Mouse (Mus musculus) liver, embryonic 14.5 days (tissue): ENCODE measurements around the gene Eef1akmt2. TPM values are rescaled to one million over a fixed set of nuclear protein-coding genes. Genes with fewer than 3 reads are reported as not detected.
A peak's percentile ranks its signal among the peaks of the same experiment; 100 is the strongest.

Experiments
- ATAC-seq: fragments of 200-750 bp; cut with Nextera tagmentation; 2 replicates; pipeline ENCODE4 v1.8.0; 2017; ENCODE audit warnings: moderate number of reproducible peaks, mild to moderate bottlenecking, moderate library complexity; ENCODE audit not compliant: insufficient read depth
- DNase-seq, 3 experiments: peaks; one replicate each; pipeline ENCODE4 v3.0.0-alpha.2; 2012 to 2013; ENCODE audit warnings: low read depth in 3 of 3, low spot score in 3 of 3
- H3K27ac ChIP-seq: fragments of 300-500 bp; sonication (generic); 2 replicates; pipeline ENCODE4 v1.5.1; 2014; ENCODE audit warnings: moderate library complexity, mild to moderate bottlenecking, control low read depth, inconsistent platforms
- H3K27me3 ChIP-seq: fragments of 300-500 bp; sonication (generic); 2 replicates; pipeline ENCODE4 v1.6.1; 2014; ENCODE audit warnings: mild to moderate bottlenecking, low read length, moderate library complexity; ENCODE audit not compliant: control insufficient read depth, insufficient read depth
- H3K36me3 ChIP-seq: fragments of 300-500 bp; sonication (generic); replicated peaks from 2 replicates; pipeline ENCODE4 v1.6.1; 2014; ENCODE audit warnings: low read depth; ENCODE audit not compliant: control insufficient read depth, insufficient read depth
- H3K4me1 ChIP-seq, 2 experiments: fragments of 200-500 bp in 1 of 2; fragments of 300-500 bp in 1 of 2; sonication (generic) in 1 of 2; replicated peaks; 2 replicates each; pipeline ENCODE4 v1.6.1; 2012 to 2014; ENCODE audit warnings: antibody characterized with exemption in 1 of 2, inconsistent platforms in 1 of 2, low read length in 1 of 2; ENCODE audit not compliant: control insufficient read depth in 2 of 2, insufficient read depth in 2 of 2
- H3K4me2 ChIP-seq: fragments of 300-500 bp; sonication (generic); 2 replicates; pipeline ENCODE4 v1.6.1; 2014; ENCODE audit warnings: low read depth, mild to moderate bottlenecking, control low read depth, moderate library complexity
- H3K4me3 ChIP-seq, 2 experiments: fragments of 200-500 bp in 1 of 2; fragments of 300-500 bp in 1 of 2; sonication (generic) in 1 of 2; 2 replicates each; pipeline ENCODE4 v1.5.1; 2012 to 2014; ENCODE audit warnings: low read depth in 2 of 2, low read length in 2 of 2, mild to moderate bottlenecking in 2 of 2, control low read depth in 1 of 2, inconsistent platforms in 1 of 2, moderate library complexity in 1 of 2; ENCODE audit not compliant: insufficient read depth in 1 of 2
- H3K9ac ChIP-seq: fragments of 300-500 bp; sonication (generic); replicated peaks from 2 replicates; pipeline ENCODE4 v1.6.1; 2014; ENCODE audit warnings: mild to moderate bottlenecking, control low read depth, moderate library complexity
- H3K9me3 ChIP-seq: fragments of 300-500 bp; sonication (generic); 2 replicates; pipeline ENCODE4 v1.6.1; 2016; ENCODE audit warnings: low read length, mixed read lengths; ENCODE audit not compliant: control insufficient read depth
- CTCF ChIP-seq: IDR thresholded peaks from 2 replicates; pipeline ENCODE4 v1.5.1; 2016; ENCODE audit warnings: antibody characterized with exemption, low read depth, control low read depth
- EP300 ChIP-seq: IDR thresholded peaks from 2 replicates; pipeline ENCODE4 v1.6.1; 2016; ENCODE audit warnings: antibody characterized with exemption, low read depth
- WGBS: fragments of 180-500 bp; shearing (Covaris S2); extraction: QIAGEN DNeasy Blood & Tissue Kit; methylation state at CpG from one replicate; pipeline ENCODE4 v1.1.7; 2014; ENCODE audit not compliant: insufficient replicate concordance; 5-methylcytosine and 5-hydroxymethylcytosine counted together
- polyA plus RNA-seq, 2 experiments: library from polyadenylated mRNA; depleted of rRNA in 1 of 2; stranded (reverse) in 1 of 2; unstranded in 1 of 2; fragments of >200 nt; fragmentation: Nextera tagmentation in 1 of 2; extraction: Ambion mirVana in 1 of 2; gene quantifications; 2 replicates each; pipeline versions ENCODE4 v1.2.1 to v1.2.3; 2012 to 2014

The Eef1akmt2 gene
- polyA plus RNA-seq, 2 experiments, result 13.1 to 19.0 TPM

GRCm38 (mm10) chr7:132866316-132866715 lies 13.8 kb upstream of the Eef1akmt2 start:
- Histone ChIP-seq H3K9ac (no peak overlapping the region), H3K36me3 (peaks cover 30% of the 10 kb centered on the region), H3K4me2 (no peak overlapping the region), H3K27ac (no peak overlapping the region), H3K27me3 (no peaks in the 10 kb centered on the region), H3K9me3 (no peaks in the 10 kb centered on the region), H3K4me1 (peaks cover 0 to 1% of the 10 kb centered on the region in 2 experiments; a peak in 3 of 4 replicates), H3K4me3 (no peak overlapping the region)
- ATAC-seq (no peak), DNase-seq (no peak)
- 19% methylated on average over 9 of the region's 9 CpGs for WGBS
- no peak for TF ChIP-seq EP300
- no peak for TF ChIP-seq CTCF

DNA sequence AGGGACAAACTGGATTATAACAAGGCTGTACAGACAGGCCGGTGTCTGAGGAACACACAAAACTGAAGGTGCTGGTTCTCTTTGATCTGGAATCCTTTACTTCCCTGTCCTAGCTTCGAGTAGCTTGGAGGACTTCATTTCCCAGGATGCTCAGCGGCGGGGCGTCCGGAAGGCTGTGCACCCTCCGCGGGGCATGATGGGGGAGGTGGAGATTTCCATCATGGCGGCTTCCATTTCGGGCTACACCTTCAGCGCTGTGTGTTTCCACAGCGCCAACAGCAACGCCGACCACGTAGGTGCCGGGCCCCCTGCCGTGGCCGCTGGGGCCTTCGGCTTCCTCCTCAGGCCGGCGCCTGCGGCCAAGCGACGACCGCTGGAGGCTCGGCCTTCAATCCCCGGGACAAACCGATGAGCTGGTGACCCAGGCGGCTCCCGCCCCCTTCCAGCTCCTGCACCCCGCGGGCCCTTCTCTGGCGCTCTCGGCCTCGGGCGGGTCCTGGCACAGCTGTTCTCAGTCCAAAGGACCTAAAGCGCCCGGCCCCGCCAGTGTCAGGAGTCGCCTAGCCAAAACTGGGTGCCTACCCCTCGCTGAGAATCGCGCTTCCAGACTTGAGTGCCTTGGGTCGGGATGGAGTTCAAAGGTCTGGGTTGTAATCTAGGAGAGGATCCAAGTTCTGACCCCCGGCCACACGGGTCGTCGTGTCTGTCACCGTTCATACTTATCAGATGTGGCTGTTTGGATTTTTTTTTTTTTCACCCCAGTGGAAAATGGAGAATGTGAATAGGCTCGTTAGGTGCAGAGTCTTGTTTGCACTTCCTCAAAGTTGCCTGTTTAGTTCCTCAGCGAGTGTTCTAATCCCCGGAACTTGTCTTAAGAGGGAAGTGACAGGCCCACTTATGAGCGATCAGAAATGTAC lies 6.8 kb upstream of the Eef1akmt2 start, which contains the start of gene Abraxas2:
Gene Abraxas2 (plus strand): TSS at position 184 of the 917 bp plus-strand sequence.
- under 1% methylated on average over 53 of the region's 53 CpGs for WGBS
- Histone ChIP-seq H3K4me1 (peaks cover 3 to 10% of the 10 kb centered on the region in 2 experiments), H3K27ac (peak within 1 kb of the TSS; percentile 80), H3K4me2 (peak within 1 kb of the TSS; percentile 91), H3K36me3 (no peaks in the 10 kb centered on the region), H3K9ac (peak within 1 kb of the TSS; percentile 91), H3K9me3 (no peaks in the 10 kb centered on the region), H3K4me3 (peak within 1 kb of the TSS; percentile 92 to 98), H3K27me3 (no peaks in the 10 kb centered on the region)
- DNase-seq, result peak; percentile 79 to 86 (median 84)
- TF ChIP-seq EP300 (no peak), CTCF (no peak)
- ATAC-seq, result peak; percentile 96

GRCm38 (mm10) chr7:132858043-132858608 lies 5.7 kb upstream of the Eef1akmt2 start:
- H3K36me3 ChIP-seq, result no peaks in the 10 kb centered on the region
- WGBS, result 66% methylated on average over 5 of the region's 5 CpGs
- no peaks in the 10 kb centered on the region for H3K9me3 ChIP-seq
- no peaks in the 10 kb centered on the region for H3K27me3 ChIP-seq
- H3K9ac ChIP-seq, result no peak overlapping the region
- ATAC-seq (no peak), DNase-seq (no peak)
- H3K27ac ChIP-seq, result no peak overlapping the region
- H3K4me2 ChIP-seq, result no peak overlapping the region
- H3K4me3 ChIP-seq, result no peak overlapping the region
- peaks cover 6 to 10% of the 10 kb centered on the region in 2 experiments for H3K4me1 ChIP-seq
- TF ChIP-seq CTCF (peak; percentile 15; the same call in 1 of the 2 replicates), EP300 (no peak)

DNA sequence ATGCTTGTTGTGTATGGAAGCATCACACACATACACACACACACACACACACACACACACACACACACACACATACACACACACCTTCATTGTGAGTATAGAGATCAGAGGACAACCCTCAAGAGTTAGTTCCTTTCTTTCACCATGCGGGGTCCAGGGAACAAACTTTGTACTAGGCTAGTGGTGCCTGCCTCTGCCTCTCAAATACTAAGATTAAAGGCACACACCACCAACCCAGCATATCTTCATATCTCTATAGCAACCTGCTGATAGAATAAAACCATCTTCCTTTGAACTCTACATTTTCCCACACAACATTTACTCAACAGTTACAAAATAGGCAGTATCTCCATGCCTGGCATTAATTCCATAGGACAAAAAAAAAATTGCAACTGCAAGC lies 3.6 kb upstream of the Eef1akmt2 start:
- no peak overlapping the region for H3K9ac ChIP-seq
- DNase-seq (no peak), ATAC-seq (no peak)
- H3K4me3 ChIP-seq, result no peak overlapping the region
- WGBS, result 81% methylated on average over 1 of the region's 1 CpGs
- peaks cover 12 to 15% of the 10 kb centered on the region in 2 experiments for H3K4me1 ChIP-seq
- H3K27me3 ChIP-seq, result no peaks in the 10 kb centered on the region
- no peak overlapping the region for H3K27ac ChIP-seq
- TF ChIP-seq CTCF, result no peak
- no peak for TF ChIP-seq EP300
- no peaks in the 10 kb centered on the region for H3K36me3 ChIP-seq
- no peak overlapping the region for H3K4me2 ChIP-seq
- H3K9me3 ChIP-seq, result no peaks in the 10 kb centered on the region

DNA sequence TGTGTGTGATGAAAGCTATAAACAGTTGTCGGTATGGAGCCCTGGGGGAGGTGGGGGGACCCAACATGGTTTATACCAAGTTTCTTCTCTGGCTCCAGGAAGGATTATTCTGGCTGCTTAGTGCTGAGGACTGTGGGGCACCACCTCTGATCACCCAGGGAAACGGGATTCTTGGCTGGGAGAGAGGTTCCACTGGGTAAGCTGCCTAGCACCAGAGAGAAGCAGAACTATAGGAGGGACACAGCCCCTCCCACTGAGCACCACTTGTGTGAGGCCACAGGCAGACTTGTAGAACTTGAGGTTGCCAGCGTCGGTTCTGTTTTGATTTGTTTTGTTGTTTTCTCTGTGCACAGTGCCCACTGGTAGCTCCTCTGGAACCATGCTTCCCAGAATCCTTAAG lies 1.5 kb upstream of the Eef1akmt2 start:
- Histone ChIP-seq H3K27ac (no peak overlapping the region), H3K27me3 (no peaks in the 10 kb centered on the region), H3K9ac (no peak overlapping the region), H3K4me3 (no peak overlapping the region), H3K4me1 (peaks cover 6 to 15% of the 10 kb centered on the region in 2 experiments), H3K4me2 (no peak overlapping the region), H3K36me3 (peaks cover 3% of the 10 kb centered on the region), H3K9me3 (no peaks in the 10 kb centered on the region)
- 59% methylated on average over 4 of the region's 4 CpGs for WGBS
- no peak for ATAC-seq
- TF ChIP-seq CTCF (no peak), EP300 (no peak)
- DNase-seq, result no peak
